Mouse (Mus musculus): Measurements from ENCODE around the gene 4930583I09Rik. TPM values are rescaled to one million over a fixed set of nuclear protein-coding genes. Genes with fewer than 3 reads are reported as not detected.

4930583I09Rik gene
- polyA plus RNA-seq (2014; fragmentation: Nextera tagmentation; extraction: Ambion mirVana): not detected in 2 replicates

GRCm38 (mm10) chr17:64835928-64836327 is at the start of gene 4930583I09Rik:
Gene 4930583I09Rik (minus strand): TSS chr17:64836071.
- no peaks in the 10 kb centered on the region for H3K27me3 ChIP-seq (ENCODE audit: control insufficient read depth, insufficient read depth, low read length)
- no peak for ATAC-seq (ENCODE audit: low read depth)
- H3K9ac ChIP-seq (replicated peaks; ENCODE audit: low read depth, low read length): no peak within 1 kb of the TSS
- peak within 1 kb of the TSS; percentile 5; the same call in 1 of the 2 replicates for H3K27ac ChIP-seq (ENCODE audit: low read depth, low read length)
- no peaks in the 10 kb centered on the region for H3K4me1 ChIP-seq (ENCODE audit: control insufficient read depth, insufficient read depth, low read length)
- no peak within 1 kb of the TSS for H3K4me2 ChIP-seq (ENCODE audit: low read depth, low read length)
- 73% methylated on average over 6 of the region's 6 CpGs for WGBS
- H3K9me3 ChIP-seq (ENCODE audit: control insufficient read depth, low read length): no peaks in the 10 kb centered on the region
- H3K4me3 ChIP-seq (ENCODE audit: low read depth, low read length): no peak within 1 kb of the TSS
- H3K36me3 ChIP-seq (ENCODE audit: control insufficient read depth, insufficient read depth, low read length): no peaks in the 10 kb centered on the region

DNA sequence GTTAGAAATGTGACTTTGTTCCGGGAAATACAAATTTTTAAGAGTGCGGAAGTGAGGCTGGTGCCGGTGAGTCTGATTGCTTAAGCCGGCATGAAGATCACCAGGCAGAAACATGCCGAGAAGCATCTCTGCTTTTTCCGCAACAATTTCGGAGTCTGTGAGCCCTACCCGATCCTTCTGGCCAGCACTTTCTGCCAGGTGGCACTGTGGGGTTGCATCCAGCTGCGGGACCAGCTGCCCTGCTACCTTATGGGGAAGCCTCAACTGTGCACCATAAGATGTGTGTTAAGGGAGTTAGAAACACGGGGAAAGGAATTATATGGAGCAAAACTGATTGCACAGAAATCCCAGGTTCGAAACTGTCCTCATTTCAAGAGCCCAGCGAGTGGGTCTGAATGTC is 40.2 kb upstream of the 4930583I09Rik start:
- 88% methylated on average over 12 of the region's 12 CpGs for WGBS
- Histone ChIP-seq H3K4me3 (ENCODE audit: low read depth, low read length) (no peak overlapping the region), H3K27ac (ENCODE audit: low read depth, low read length) (no peak overlapping the region), H3K9ac (replicated peaks; ENCODE audit: low read depth, low read length) (no peak overlapping the region), H3K4me1 (ENCODE audit: control insufficient read depth, insufficient read depth, low read length) (no peaks in the 10 kb centered on the region), H3K27me3 (ENCODE audit: control insufficient read depth, insufficient read depth, low read length) (no peaks in the 10 kb centered on the region), H3K4me2 (ENCODE audit: low read depth, low read length) (no peak overlapping the region), H3K36me3 (ENCODE audit: control insufficient read depth, insufficient read depth, low read length) (no peaks in the 10 kb centered on the region), H3K9me3 (ENCODE audit: control insufficient read depth, low read length) (no peaks in the 10 kb centered on the region)
- no peak for ATAC-seq (ENCODE audit: low read depth)

DNA sequence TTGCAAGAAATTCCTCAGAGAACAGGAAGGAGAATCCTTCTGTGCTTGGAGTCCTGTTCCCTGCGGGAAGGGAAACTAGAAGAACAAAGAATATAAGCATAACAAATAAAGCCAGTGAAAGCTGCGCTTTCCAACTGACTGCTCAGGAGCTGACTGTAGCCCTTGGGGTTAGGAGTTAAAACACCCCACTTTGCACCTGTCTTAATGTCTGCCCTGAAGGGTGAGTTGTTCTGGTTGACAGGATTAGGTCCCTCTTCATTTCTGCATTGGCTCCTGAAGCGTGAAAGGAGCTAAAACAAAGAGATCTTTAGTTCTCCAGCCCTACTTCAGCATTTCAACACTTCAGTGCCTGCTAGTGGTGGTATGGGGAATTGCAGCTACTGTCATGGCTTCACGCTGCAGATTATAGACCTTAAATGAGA is 37.8 kb upstream of the 4930583I09Rik start:
- no peaks in the 10 kb centered on the region for H3K27me3 ChIP-seq (ENCODE audit: control insufficient read depth, insufficient read depth, low read length)
- H3K4me1 ChIP-seq (ENCODE audit: control insufficient read depth, insufficient read depth, low read length): no peaks in the 10 kb centered on the region
- no peak overlapping the region for H3K4me2 ChIP-seq (ENCODE audit: low read depth, low read length)
- no peak overlapping the region for H3K9ac ChIP-seq (replicated peaks; ENCODE audit: low read depth, low read length)
- H3K27ac ChIP-seq (ENCODE audit: low read depth, low read length): no peak overlapping the region
- H3K4me3 ChIP-seq (ENCODE audit: low read depth, low read length): no peak overlapping the region
- 27% methylated on average over 4 of the region's 4 CpGs for WGBS
- no peaks in the 10 kb centered on the region for H3K9me3 ChIP-seq (ENCODE audit: control insufficient read depth, low read length)
- ATAC-seq (ENCODE audit: low read depth): no peak
- H3K36me3 ChIP-seq (ENCODE audit: control insufficient read depth, insufficient read depth, low read length): no peaks in the 10 kb centered on the region

GRCm38 (mm10) chr17:64863817-64864216 is 27.9 kb upstream of the 4930583I09Rik start:
- Histone ChIP-seq H3K4me2 (ENCODE audit: low read depth, low read length) (no peak overlapping the region), H3K27me3 (ENCODE audit: control insufficient read depth, insufficient read depth, low read length) (no peaks in the 10 kb centered on the region), H3K4me3 (ENCODE audit: low read depth, low read length) (no peak overlapping the region), H3K27ac (ENCODE audit: low read depth, low read length) (no peak overlapping the region), H3K9me3 (ENCODE audit: control insufficient read depth, low read length) (no peaks in the 10 kb centered on the region), H3K36me3 (ENCODE audit: control insufficient read depth, insufficient read depth, low read length) (no peaks in the 10 kb centered on the region), H3K9ac (replicated peaks; ENCODE audit: low read depth, low read length) (no peak overlapping the region), H3K4me1 (ENCODE audit: control insufficient read depth, insufficient read depth, low read length) (no peaks in the 10 kb centered on the region)
- ATAC-seq (ENCODE audit: low read depth): no peak
- 80% methylated on average over 4 of the region's 4 CpGs for WGBS

DNA sequence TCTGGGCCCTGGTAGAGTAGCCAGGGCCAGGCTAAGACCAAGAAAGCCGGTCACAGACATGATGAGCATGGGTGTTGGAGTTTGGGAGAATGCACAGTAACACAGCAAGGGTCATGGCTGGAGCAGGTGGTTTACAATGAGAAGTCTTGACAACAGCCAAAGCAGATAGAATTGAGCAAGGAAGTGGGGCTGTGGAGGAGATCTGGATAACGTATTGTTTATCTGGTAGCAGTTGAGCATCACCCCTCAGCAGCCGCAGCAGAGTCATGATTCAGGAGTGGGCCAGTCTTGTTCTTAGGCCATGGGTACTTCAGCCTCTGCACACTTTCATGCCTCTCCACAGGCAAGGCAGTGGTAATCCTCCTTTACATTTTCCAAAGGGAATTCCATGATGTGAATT is 25.1 kb upstream of the 4930583I09Rik start:
- Histone ChIP-seq H3K4me2 (ENCODE audit: low read depth, low read length) (no peak overlapping the region), H3K4me1 (ENCODE audit: control insufficient read depth, insufficient read depth, low read length) (no peaks in the 10 kb centered on the region), H3K27ac (ENCODE audit: low read depth, low read length) (no peak overlapping the region), H3K27me3 (ENCODE audit: control insufficient read depth, insufficient read depth, low read length) (no peaks in the 10 kb centered on the region), H3K9ac (replicated peaks; ENCODE audit: low read depth, low read length) (no peak overlapping the region), H3K9me3 (ENCODE audit: control insufficient read depth, low read length) (no peaks in the 10 kb centered on the region), H3K4me3 (ENCODE audit: low read depth, low read length) (no peak overlapping the region), H3K36me3 (ENCODE audit: control insufficient read depth, insufficient read depth, low read length) (no peaks in the 10 kb centered on the region)
- ATAC-seq (ENCODE audit: low read depth): no peak
- 89% methylated on average over 3 of the region's 3 CpGs for WGBS

DNA sequence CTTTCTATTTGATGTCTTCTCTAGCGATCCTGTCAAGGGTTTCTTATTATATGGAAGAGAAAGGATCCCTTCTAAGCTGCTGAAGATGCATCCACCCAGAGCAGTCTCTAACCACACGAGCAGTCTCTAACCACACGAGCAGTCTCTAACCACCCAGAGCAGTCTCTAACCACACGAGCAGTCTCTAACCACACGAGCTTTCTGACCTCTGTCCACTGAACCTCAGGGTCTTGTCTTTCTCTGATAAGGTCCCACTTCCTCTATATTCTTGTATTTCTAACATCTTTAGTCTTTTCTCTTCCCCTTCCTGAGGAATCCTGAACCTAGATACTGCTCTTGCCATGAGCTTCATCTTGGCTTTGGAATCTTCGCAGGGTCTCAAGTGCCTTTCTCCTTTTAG is 23.0 kb upstream of the 4930583I09Rik start:
- no peaks in the 10 kb centered on the region for H3K9me3 ChIP-seq (ENCODE audit: control insufficient read depth, low read length)
- H3K4me1 ChIP-seq (ENCODE audit: control insufficient read depth, insufficient read depth, low read length): no peaks in the 10 kb centered on the region
- WGBS: 90% methylated on average over 6 of the region's 6 CpGs
- H3K27me3 ChIP-seq (ENCODE audit: control insufficient read depth, insufficient read depth, low read length): no peaks in the 10 kb centered on the region
- H3K4me2 ChIP-seq (ENCODE audit: low read depth, low read length): no peak overlapping the region
- no peak overlapping the region for H3K4me3 ChIP-seq (ENCODE audit: low read depth, low read length)
- no peak overlapping the region for H3K9ac ChIP-seq (replicated peaks; ENCODE audit: low read depth, low read length)
- no peak overlapping the region for H3K27ac ChIP-seq (ENCODE audit: low read depth, low read length)
- no peak for ATAC-seq (ENCODE audit: low read depth)
- no peaks in the 10 kb centered on the region for H3K36me3 ChIP-seq (ENCODE audit: control insufficient read depth, insufficient read depth, low read length)

DNA sequence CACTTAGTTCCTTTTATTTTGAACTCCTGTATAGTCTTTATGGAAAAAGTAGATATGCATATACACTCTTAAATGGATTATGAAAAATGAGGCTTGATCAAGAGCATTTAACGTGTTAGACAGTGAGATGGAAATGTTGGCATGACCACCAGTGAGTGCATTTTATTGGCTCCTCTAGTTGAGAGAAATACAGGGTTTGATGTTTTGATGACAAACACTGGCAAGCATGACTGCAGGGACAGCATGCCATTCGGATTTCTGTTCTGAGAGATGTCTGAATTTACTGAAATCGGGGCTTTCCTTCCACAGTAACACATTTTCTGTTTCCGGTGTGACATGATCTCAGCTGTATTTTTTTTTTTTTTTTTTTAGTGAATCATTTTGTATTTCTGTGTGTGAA is 12.2 kb upstream of the 4930583I09Rik start:
- H3K27ac ChIP-seq (ENCODE audit: low read depth, low read length): no peak overlapping the region
- H3K36me3 ChIP-seq (ENCODE audit: control insufficient read depth, insufficient read depth, low read length): no peaks in the 10 kb centered on the region
- H3K4me1 ChIP-seq (ENCODE audit: control insufficient read depth, insufficient read depth, low read length): no peaks in the 10 kb centered on the region
- no peak for ATAC-seq (ENCODE audit: low read depth)
- H3K9me3 ChIP-seq (ENCODE audit: control insufficient read depth, low read length): no peaks in the 10 kb centered on the region
- no peak overlapping the region for H3K4me2 ChIP-seq (ENCODE audit: low read depth, low read length)
- no peak overlapping the region for H3K4me3 ChIP-seq (ENCODE audit: low read depth, low read length)
- H3K27me3 ChIP-seq (ENCODE audit: control insufficient read depth, insufficient read depth, low read length): no peaks in the 10 kb centered on the region
- H3K9ac ChIP-seq (replicated peaks; ENCODE audit: low read depth, low read length): no peak overlapping the region
- WGBS: 87% methylated on average over 4 of the region's 4 CpGs

DNA sequence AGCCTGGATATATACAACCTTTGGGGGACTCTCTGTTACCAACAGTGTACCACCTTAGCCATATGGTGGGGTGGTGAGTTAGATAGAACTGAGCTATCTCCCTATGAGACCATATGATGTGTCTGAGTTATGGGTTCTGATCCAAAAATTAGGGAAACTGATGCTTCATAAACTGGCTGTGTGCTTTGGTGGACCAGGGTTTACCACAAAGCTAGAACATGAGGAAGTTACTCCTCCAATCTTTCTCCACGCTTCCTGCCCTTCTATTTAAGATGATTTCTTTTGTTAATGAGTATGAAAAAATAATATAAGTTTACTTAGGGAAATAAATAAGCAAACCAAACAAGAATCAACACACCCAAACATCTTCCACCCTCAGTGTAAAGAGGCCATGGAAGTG is 10.8 kb upstream of the 4930583I09Rik start:
- no peak for ATAC-seq (ENCODE audit: low read depth)
- Histone ChIP-seq H3K4me1 (ENCODE audit: control insufficient read depth, insufficient read depth, low read length) (no peaks in the 10 kb centered on the region), H3K9me3 (ENCODE audit: control insufficient read depth, low read length) (no peaks in the 10 kb centered on the region), H3K4me3 (ENCODE audit: low read depth, low read length) (no peak overlapping the region), H3K27me3 (ENCODE audit: control insufficient read depth, insufficient read depth, low read length) (no peaks in the 10 kb centered on the region), H3K27ac (ENCODE audit: low read depth, low read length) (no peak overlapping the region), H3K4me2 (ENCODE audit: low read depth, low read length) (no peak overlapping the region), H3K36me3 (ENCODE audit: control insufficient read depth, insufficient read depth, low read length) (no peaks in the 10 kb centered on the region), H3K9ac (replicated peaks; ENCODE audit: low read depth, low read length) (no peak overlapping the region)
- 74% methylated on average over 1 of the region's 1 CpGs for WGBS

GRCm38 (mm10) chr17:64836892-64837291 is 1.0 kb upstream of the 4930583I09Rik start:
- Histone ChIP-seq H3K27me3 (ENCODE audit: control insufficient read depth, insufficient read depth, low read length) (no peaks in the 10 kb centered on the region), H3K9ac (replicated peaks; ENCODE audit: low read depth, low read length) (no peak overlapping the region), H3K4me3 (ENCODE audit: low read depth, low read length) (no peak overlapping the region), H3K36me3 (ENCODE audit: control insufficient read depth, insufficient read depth, low read length) (no peaks in the 10 kb centered on the region), H3K9me3 (ENCODE audit: control insufficient read depth, low read length) (no peaks in the 10 kb centered on the region), H3K27ac (ENCODE audit: low read depth, low read length) (no peak overlapping the region), H3K4me1 (ENCODE audit: control insufficient read depth, insufficient read depth, low read length) (no peaks in the 10 kb centered on the region), H3K4me2 (ENCODE audit: low read depth, low read length) (no peak overlapping the region)
- 18% methylated on average over 7 of the region's 7 CpGs for WGBS
- ATAC-seq (ENCODE audit: low read depth): no peak

DNA sequence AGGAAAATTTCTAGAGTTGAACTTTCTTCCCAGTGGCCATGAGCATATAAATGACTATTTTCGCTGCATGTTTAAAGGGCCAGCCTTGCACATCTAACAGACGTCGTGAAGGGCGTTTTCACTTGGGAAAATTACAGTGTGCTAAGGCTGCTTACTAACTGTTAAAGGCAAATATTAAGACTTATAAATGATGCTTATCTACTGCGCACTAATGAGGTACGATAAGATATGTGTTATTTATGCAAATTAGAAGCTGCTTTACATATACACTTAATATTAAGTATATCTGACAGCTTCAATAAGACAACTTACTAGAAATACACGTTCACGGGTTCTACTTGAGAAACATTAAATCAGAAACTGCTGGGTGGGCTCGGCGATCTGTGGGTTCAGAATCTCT is 481 bp upstream of the 4930583I09Rik start:
- H3K4me3 ChIP-seq (ENCODE audit: low read depth, low read length): no peak overlapping the region
- no peak overlapping the region for H3K4me2 ChIP-seq (ENCODE audit: low read depth, low read length)
- H3K27me3 ChIP-seq (ENCODE audit: control insufficient read depth, insufficient read depth, low read length): no peaks in the 10 kb centered on the region
- H3K9ac ChIP-seq (replicated peaks; ENCODE audit: low read depth, low read length): no peak overlapping the region
- no peaks in the 10 kb centered on the region for H3K9me3 ChIP-seq (ENCODE audit: control insufficient read depth, low read length)
- H3K27ac ChIP-seq (ENCODE audit: low read depth, low read length): no peak overlapping the region
- ATAC-seq (ENCODE audit: low read depth): no peak
- H3K36me3 ChIP-seq (ENCODE audit: control insufficient read depth, insufficient read depth, low read length): no peaks in the 10 kb centered on the region
- 79% methylated on average over 10 of the region's 10 CpGs for WGBS
- no peaks in the 10 kb centered on the region for H3K4me1 ChIP-seq (ENCODE audit: control insufficient read depth, insufficient read depth, low read length)

Data from neural tube, embryonic 14.5 days (tissue).